Mouse (Mus musculus) liver, embryonic 14.5 days (tissue): Measurements from ENCODE around the gene Stard5.

Experiments used
- CTCF ChIP-seq: IDR thresholded peaks from 2 replicates; pipeline ENCODE4 v1.5.1; 2016; ENCODE audit warnings: antibody characterized with exemption, low read depth, control low read depth
- EP300 ChIP-seq: IDR thresholded peaks from 2 replicates; pipeline ENCODE4 v1.6.1; 2016; ENCODE audit warnings: antibody characterized with exemption, low read depth

GRCm38 (mm10) chr7:83604180-83604944, 27.4 kb upstream of the Stard5 start:
- TF ChIP-seq EP300 (no peak), CTCF (no peak)
